Mouse (Mus musculus) intestine, postnatal 0 days (tissue): Measurements from ENCODE around the gene Aifm2. TPM values are rescaled to one million over a fixed set of nuclear protein-coding genes. Genes with fewer than 3 reads are reported as not detected.

Source experiments
- ATAC-seq: fragments of 200-750 bp; cut with Nextera tagmentation; 2 replicates; pipeline ENCODE4 v1.8.0; 2017; ENCODE audit warnings: mild to moderate bottlenecking, moderate TSS enrichment, moderate library complexity
- H3K27ac ChIP-seq: fragments of 300-500 bp; sonication (generic); 2 replicates; pipeline ENCODE4 v1.5.1; 2014; ENCODE audit warnings: mild to moderate bottlenecking, low read depth, low read length, moderate library complexity
- H3K27me3 ChIP-seq: fragments of 300-500 bp; sonication (generic); replicated peaks from 2 replicates; pipeline ENCODE4 v1.6.1; 2014; ENCODE audit warnings: low read length, mixed read lengths; ENCODE audit not compliant: control insufficient read depth, insufficient read depth
- H3K36me3 ChIP-seq: fragments of 300-500 bp; sonication (generic); 2 replicates; pipeline ENCODE4 v1.6.1; 2014; ENCODE audit warnings: mild to moderate bottlenecking, moderate library complexity; ENCODE audit not compliant: control insufficient read depth, insufficient read depth
- H3K4me1 ChIP-seq: fragments of 300-500 bp; sonication (generic); replicated peaks from 2 replicates; pipeline ENCODE4 v1.6.1; 2014; ENCODE audit warnings: antibody characterized with exemption, low read length, mixed read lengths; ENCODE audit not compliant: control insufficient read depth, insufficient read depth
- H3K4me2 ChIP-seq: fragments of 300-500 bp; sonication (generic); replicated peaks from 2 replicates; pipeline ENCODE4 v1.6.1; 2014; ENCODE audit warnings: low read depth, mild to moderate bottlenecking, moderate library complexity
- H3K4me3 ChIP-seq: fragments of 300-500 bp; sonication (generic); 2 replicates; pipeline ENCODE4 v1.5.1; 2014; ENCODE audit warnings: low read depth, low read length
- H3K9ac ChIP-seq: fragments of 300-500 bp; sonication (generic); 2 replicates; pipeline ENCODE4 v1.6.1; 2014; ENCODE audit warnings: mild to moderate bottlenecking, low read depth, low read length
- H3K9me3 ChIP-seq: fragments of 300-500 bp; sonication (generic); 2 replicates; pipeline ENCODE4 v1.6.1; 2016; ENCODE audit warnings: mixed run types; ENCODE audit not compliant: control insufficient read depth
- CTCF ChIP-seq: sonication (generic); IDR thresholded peaks from 2 replicates; pipeline ENCODE4 v1.5.1; 2016; ENCODE audit warnings: low read depth, mild to moderate bottlenecking, control low read depth, antibody characterized with exemption, moderate library complexity
- WGBS: fragments of 180-500 bp; shearing (Covaris S2); extraction: QIAGEN DNeasy Blood & Tissue Kit; methylation state at CpG from one replicate; pipeline ENCODE4 v1.1.7; 2014; 5-methylcytosine and 5-hydroxymethylcytosine counted together
- polyA plus RNA-seq: library from polyadenylated mRNA; unstranded; fragments of >200 nt; fragmentation: Nextera tagmentation; extraction: Ambion mirVana; gene quantifications from 2 replicates; pipeline ENCODE4 v1.2.1, GENCODE M21; 2015

The Aifm2 gene
- polyA plus RNA-seq, result 14.7 and 16.9 TPM in 2 replicates

DNA sequence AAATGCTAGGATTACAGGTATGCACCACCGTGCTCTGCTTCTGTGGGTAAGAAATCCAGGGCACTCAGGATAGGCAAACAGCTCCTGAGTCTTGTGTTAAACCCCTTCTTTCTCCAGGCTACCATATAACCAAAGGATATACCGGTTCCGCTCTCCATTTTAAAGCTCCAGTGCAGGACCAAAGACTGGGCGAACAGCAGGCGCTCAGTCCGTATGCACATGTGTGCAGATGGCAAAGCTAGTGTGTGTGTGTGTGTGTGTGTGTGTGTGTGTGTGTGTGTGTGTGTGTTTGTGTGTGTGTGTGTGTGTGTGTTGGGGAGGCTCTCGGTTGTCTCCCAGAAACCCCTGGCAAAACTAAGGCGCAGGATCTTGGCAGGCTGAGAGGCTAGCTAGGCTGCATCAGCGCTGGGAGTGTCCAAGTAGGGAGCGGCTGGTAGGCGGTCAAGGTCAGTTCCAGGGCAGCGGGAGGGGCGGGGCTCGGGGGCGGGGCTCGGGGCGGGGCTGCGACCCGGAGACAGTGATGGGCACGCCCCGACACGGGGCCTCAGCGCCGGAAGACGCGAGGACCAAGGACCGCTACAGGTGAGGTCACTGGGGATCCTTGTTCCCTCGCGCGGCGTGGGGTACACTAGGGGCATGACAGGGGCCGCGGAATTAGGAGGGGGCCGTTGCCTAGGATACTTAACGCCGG, at the start of gene Aifm2:
Gene Aifm2, plus strand, starts transcription at position 493 of the 691 bp plus-strand sequence.
- no peak for TF ChIP-seq CTCF
- no peaks in the 10 kb centered on the region for H3K36me3 ChIP-seq
- H3K4me3 ChIP-seq, result peak within 1 kb of the TSS; percentile 68
- H3K4me1 ChIP-seq, result peaks cover 6% of the 10 kb centered on the region; the same call in 1 of the 2 replicates
- H3K4me2 ChIP-seq, result peak within 1 kb of the TSS; percentile 88
- peak within 1 kb of the TSS; percentile 60 for H3K9ac ChIP-seq
- WGBS, result 8% methylated on average over 33 of the region's 36 CpGs
- no peaks in the 10 kb centered on the region for H3K27me3 ChIP-seq
- ATAC-seq, result peak; percentile 95
- H3K9me3 ChIP-seq, result no peaks in the 10 kb centered on the region
- H3K27ac ChIP-seq, result peak within 1 kb of the TSS; percentile 46

DNA sequence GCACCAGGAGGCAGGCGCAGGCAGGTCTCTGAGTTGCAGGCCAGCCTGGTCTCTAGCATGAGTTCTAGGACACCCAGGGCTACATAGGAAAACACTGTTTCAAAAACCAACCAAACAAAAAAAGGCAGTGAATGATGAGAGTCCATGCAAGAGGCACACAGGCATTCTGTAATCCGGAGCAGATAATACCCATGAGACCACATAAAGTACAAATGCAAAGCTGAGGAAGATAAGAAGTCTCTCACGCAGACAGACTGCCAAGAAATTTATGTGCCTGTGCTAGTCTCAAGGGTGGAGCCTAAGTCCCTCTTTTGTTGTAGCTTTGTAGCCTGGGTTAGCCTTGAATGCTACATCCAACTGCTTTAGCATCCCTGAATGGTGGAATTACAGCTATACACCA, 49.4 kb upstream of the Aifm2 start:
- Histone ChIP-seq H3K36me3 (peaks cover 76% of the 10 kb centered on the region), H3K9me3 (no peaks in the 10 kb centered on the region), H3K27me3 (no peaks in the 10 kb centered on the region), H3K4me3 (no peak overlapping the region), H3K4me2 (no peak overlapping the region), H3K9ac (no peak overlapping the region), H3K4me1 (no peaks in the 10 kb centered on the region), H3K27ac (no peak overlapping the region)
- TF ChIP-seq CTCF, result no peak
- ATAC-seq, result no peak
- 79% methylated on average over 3 of the region's 3 CpGs for WGBS

DNA sequence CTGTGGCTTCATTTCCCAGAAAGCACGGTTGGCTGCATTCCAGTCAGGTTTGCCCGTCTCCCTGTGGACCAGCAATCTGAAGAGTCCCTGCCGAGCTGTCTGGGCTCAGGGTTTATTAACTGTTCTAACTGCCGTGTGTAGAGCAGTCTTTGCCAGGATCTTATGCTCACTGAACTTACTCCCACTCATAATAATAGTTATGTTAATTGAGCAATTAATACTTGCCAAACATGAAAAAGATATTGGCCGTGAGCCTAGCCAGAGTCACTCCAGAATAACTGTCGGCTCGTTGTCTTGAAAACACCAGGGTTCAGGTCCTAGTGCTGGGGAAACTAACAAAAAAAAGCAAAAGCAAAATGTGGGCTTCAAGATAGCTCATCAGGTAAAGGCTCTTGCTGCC, 45.8 kb upstream of the Aifm2 start:
- Histone ChIP-seq H3K4me2 (no peak overlapping the region), H3K27me3 (no peaks in the 10 kb centered on the region), H3K4me3 (no peak overlapping the region), H3K9ac (no peak overlapping the region), H3K9me3 (no peaks in the 10 kb centered on the region), H3K27ac (no peak overlapping the region), H3K36me3 (peaks cover 63% of the 10 kb centered on the region), H3K4me1 (no peaks in the 10 kb centered on the region)
- ATAC-seq, result no peak
- TF ChIP-seq CTCF, result no peak
- 82% methylated on average over 7 of the region's 7 CpGs for WGBS

DNA sequence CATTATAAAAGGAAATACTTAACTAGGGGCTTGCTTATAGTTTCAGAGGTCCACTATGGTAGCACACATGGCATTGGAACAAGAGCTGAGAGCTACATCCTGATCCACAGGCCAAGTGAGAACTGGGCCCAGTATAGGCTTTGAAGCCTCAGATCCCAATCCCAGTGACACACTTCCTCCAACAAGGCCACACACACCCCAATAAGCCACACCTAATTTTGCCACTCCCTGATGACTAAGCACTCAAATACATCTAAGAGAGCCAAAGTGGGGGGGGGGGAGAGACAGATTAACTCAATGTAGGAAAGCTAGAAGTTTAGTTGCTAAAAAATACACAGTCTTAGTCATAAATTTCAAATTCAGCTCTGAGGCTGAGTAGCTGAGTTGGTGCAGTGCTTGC, 45.2 kb upstream of the Aifm2 start:
- Histone ChIP-seq H3K4me3 (no peak overlapping the region), H3K9ac (no peak overlapping the region), H3K36me3 (peaks cover 69% of the 10 kb centered on the region), H3K27me3 (no peaks in the 10 kb centered on the region), H3K4me1 (no peaks in the 10 kb centered on the region), H3K4me2 (no peak overlapping the region), H3K9me3 (no peaks in the 10 kb centered on the region), H3K27ac (no peak overlapping the region; the same call in 1 of the 2 replicates)
- no peak for ATAC-seq
- no peak for TF ChIP-seq CTCF

DNA sequence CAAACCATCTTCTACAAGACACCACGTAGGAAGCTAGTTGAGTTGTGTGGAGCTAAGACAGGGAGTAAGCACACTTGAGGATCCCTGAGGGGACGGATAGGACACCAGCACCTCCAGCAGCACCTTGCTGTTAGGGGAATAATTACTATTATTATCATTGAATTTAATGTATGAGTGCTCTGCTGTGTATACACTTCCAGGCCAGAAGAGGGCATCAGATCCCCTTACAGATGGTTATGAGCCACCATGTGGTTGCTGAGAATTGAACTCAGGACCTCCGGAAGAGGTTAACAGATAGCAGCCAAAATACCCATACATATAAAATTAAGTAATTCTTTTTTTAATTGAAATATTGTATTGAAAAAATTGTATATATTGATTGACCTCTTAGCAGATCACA, 44.3 kb upstream of the Aifm2 start:
- no peaks in the 10 kb centered on the region for H3K27me3 ChIP-seq
- no peaks in the 10 kb centered on the region for H3K9me3 ChIP-seq
- H3K27ac ChIP-seq, result no peak overlapping the region
- no peak overlapping the region for H3K9ac ChIP-seq
- no peaks in the 10 kb centered on the region for H3K4me1 ChIP-seq
- H3K36me3 ChIP-seq, result peaks cover 64% of the 10 kb centered on the region
- WGBS, result 91% methylated on average over 3 of the region's 3 CpGs
- no peak overlapping the region for H3K4me3 ChIP-seq
- peak; percentile 49 for TF ChIP-seq CTCF
- no peak overlapping the region for H3K4me2 ChIP-seq
- no peak for ATAC-seq

DNA sequence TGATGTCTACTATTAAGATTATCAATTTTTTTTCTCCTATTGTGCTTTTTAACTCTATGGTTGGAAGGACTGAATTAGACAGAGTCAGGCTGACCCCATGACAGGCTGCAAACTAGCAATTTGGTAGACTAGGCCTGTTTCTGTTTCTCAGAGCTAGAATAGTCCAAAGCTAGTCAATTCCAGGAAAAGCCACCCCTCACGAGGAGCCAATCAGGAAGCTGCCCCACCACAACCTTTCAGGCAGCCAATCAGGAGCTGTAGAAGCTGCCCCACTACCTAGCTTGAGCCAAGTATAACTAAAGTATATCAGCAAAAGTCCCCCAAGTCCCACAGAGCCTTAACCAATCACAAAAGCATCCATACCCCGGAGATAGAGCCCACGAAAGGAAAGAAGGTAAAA, 39.1 kb upstream of the Aifm2 start:
- Histone ChIP-seq H3K27ac (no peak overlapping the region), H3K36me3 (peaks cover 22% of the 10 kb centered on the region), H3K9ac (no peak overlapping the region), H3K9me3 (no peaks in the 10 kb centered on the region), H3K4me2 (no peak overlapping the region), H3K4me1 (no peaks in the 10 kb centered on the region), H3K4me3 (no peak overlapping the region), H3K27me3 (no peaks in the 10 kb centered on the region)
- 81% methylated on average over 3 of the region's 3 CpGs for WGBS
- no peak for TF ChIP-seq CTCF
- ATAC-seq, result no peak
